In the genomic region with DNA sequence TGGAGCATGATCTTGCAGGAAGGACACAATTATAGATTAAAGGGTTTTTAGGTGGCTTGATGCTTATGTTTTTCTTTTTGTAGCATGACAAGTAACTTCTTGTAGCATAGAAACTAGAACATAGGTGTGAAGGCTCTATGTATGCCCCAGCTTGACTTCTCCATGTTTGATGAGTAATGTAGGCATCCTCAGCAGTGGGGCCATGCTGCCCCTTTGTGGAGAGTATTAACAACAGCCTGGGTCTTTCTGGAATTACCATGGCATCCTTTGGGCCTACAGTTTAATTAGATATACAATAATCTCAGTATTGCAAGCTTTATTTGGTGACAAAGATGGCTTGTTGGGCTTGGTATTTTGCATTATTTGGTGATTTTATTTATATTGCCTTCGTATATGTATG, we compare ENCODE assay signal across 17 mouse cellular contexts.
"Had no signal": no experiment of that assay in that cellular context is flagged by ENCODE, and none has a peak within 500 bp of the region (broad histone marks: within the 10 kb centered on the region; RNA-seq: fewer than 3 reads in every experiment).

No protein-coding gene starts in this region.

- H3K27me3 ChIP-seq: limb, embryonic 12.5 days; liver, embryonic 13.5 days; lung, embryonic 15.5 days; midbrain, embryonic 12.5 days; neural tube, embryonic 13.5 days had no signal

- H3K27ac ChIP-seq: limb, embryonic 12.5 days; liver, embryonic 13.5 days; lung, embryonic 15.5 days; macrophage; midbrain, embryonic 12.5 days; neural tube, embryonic 13.5 days had no signal

- H3K4me3 ChIP-seq: limb, embryonic 12.5 days; liver, embryonic 13.5 days; lung, embryonic 15.5 days; midbrain, embryonic 12.5 days; neural tube, embryonic 13.5 days had no signal

- H3K4me1 ChIP-seq: limb, embryonic 12.5 days; liver, embryonic 13.5 days; lung, embryonic 15.5 days; midbrain, embryonic 12.5 days; neural tube, embryonic 13.5 days had no signal

- H3K4me2 ChIP-seq: limb, embryonic 12.5 days; liver, embryonic 13.5 days; lung, embryonic 15.5 days; midbrain, embryonic 12.5 days; neural tube, embryonic 13.5 days had no signal

- H3K9ac ChIP-seq: limb, embryonic 12.5 days; liver, embryonic 13.5 days; liver, postnatal 0 days; lung, embryonic 15.5 days; midbrain, embryonic 12.5 days; neural tube, embryonic 13.5 days had no signal

- H3K36me3 ChIP-seq: limb, embryonic 12.5 days; liver, embryonic 13.5 days; lung, embryonic 15.5 days; midbrain, embryonic 12.5 days; neural tube, embryonic 13.5 days had no signal

- ATAC-seq: liver, postnatal 0 days; midbrain, embryonic 16.5 days had no signal

- H3K9me3 ChIP-seq: limb, embryonic 12.5 days; lung, embryonic 15.5 days; midbrain, embryonic 12.5 days; neural tube, embryonic 13.5 days had no signal

- DNase-seq: kidney, postnatal 14 days; layer of hippocampus, adult 9-11 months; liver; liver, embryonic 13.5 days; liver, postnatal 0 days; lung, postnatal 14 days; retina, postnatal 1 day; right cerebral cortex, postnatal 4 days; spleen, adult 18-20 months; thymus, adult 2 months; thymus, postnatal 25 days had no signal
